Mouse (Mus musculus) inflammation-experienced regulatory T-cells (primary cell): ENCODE measurements around the gene Bnip2. TPM values are rescaled to one million over a fixed set of nuclear protein-coding genes. Genes with fewer than 3 reads are reported as not detected.

Experiments used
- polyA plus RNA-seq, 2 experiments: library from polyadenylated mRNA; unstranded; fragments of 100-300 nt; shearing (Covaris generic); gene quantifications; one replicate each; pipeline ENCODE4 v1.2.1; 2017

Bnip2 gene
- polyA plus RNA-seq = 100 to 1,000 TPM in 1 of 2 experiments, 10 to 100 TPM in 1; 99.7 to 118 TPM

GRCm38 (mm10) chr9:69989303-69990121 lies at the start of gene Bnip2:
Gene Bnip2, plus strand, starts transcription at chr9:69989466.

DNA sequence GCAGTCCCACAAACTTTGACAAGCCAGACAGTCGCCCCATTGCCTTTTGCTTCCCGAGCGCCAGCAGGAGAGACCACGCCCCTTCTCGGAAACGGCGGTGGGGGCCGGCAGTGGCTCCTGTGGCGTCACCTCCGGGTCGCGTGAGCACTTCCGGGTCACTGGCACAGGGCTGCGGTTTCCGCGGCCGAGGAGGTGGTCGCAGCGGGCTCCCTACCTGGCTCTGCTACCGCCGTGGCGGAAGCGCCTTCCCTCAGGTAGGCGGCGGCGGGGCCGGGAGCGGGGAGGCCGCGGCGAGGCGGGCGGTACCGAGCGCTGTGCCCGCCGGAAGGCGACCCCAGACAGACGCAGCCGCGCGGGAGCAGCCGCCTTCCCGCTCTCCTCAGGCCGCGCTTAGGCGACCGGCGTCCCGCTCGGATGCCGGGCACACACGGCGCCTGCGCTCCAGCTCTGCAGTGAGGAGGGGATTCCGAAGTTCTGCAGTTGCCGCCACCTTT lies 23.2 kb downstream of the Bnip2 start, which contains the start of gene Gtf2a2:
TSS of gene Gtf2a2 (plus strand) at position 143 of the 494 bp plus-strand sequence.

GRCm38 (mm10) chr9:70037988-70038387 lies 48.7 kb downstream of the Bnip2 start, which contains the start of gene Gcnt3:
Gene Gcnt3, minus strand, starts transcription at chr9:70038088.

Other genes starting within 250 kb of the Bnip2 start
- gene Foxb1, start 228.5 kb upstream of the Bnip2 start, polyA plus RNA-seq = under 1 TPM; 0.05 to 0.65 TPM
- gene Gtf2a2, start 23.1 kb downstream of the Bnip2 start, polyA plus RNA-seq = 100 to 1,000 TPM; 142 to 148 TPM
- under 1 TPM in 1 of 2 experiments, not detected in 1; 0.11 TPM for gene Gcnt3, start 48.6 kb downstream of the Bnip2 start, polyA plus RNA-seq
- gene Fam81a, start 153.1 kb downstream of the Bnip2 start, polyA plus RNA-seq = under 1 TPM; 0.15 to 0.43 TPM
- gene Myo1e, start 217.9 kb downstream of the Bnip2 start, polyA plus RNA-seq = 10 to 100 TPM; 28.2 to 68.9 TPM